Mouse (Mus musculus) ES-Bruce4 (cell line): Measurements from ENCODE around the gene Fbxl18. TPM values are rescaled to one million over a fixed set of nuclear protein-coding genes. Genes with fewer than 3 reads are reported as not detected.

Experiments
- H3K27ac ChIP-seq: 2 replicates; pipeline ENCODE4 v1.5.1; 2012; ENCODE audit warnings: low read length, inconsistent platforms; ENCODE audit not compliant: insufficient read depth
- H3K27me3 ChIP-seq: 2 replicates; pipeline ENCODE4 v1.6.1; 2012; ENCODE audit warnings: mild to moderate bottlenecking, low read length, inconsistent platforms; ENCODE audit not compliant: control insufficient read depth, poor library complexity, insufficient read depth, severe bottlenecking
- H3K36me3 ChIP-seq: 2 replicates; pipeline ENCODE4 v1.6.1; 2012; ENCODE audit warnings: inconsistent platforms, mild to moderate bottlenecking, low read length, moderate library complexity; ENCODE audit not compliant: control insufficient read depth, poor library complexity, insufficient read depth, severe bottlenecking
- H3K4me1 ChIP-seq: one replicate; pipeline ENCODE4 v1.8.1; 2011; ENCODE audit warnings: low read length; ENCODE audit not compliant: control insufficient read depth, insufficient read depth
- H3K4me3 ChIP-seq: 2 replicates; pipeline ENCODE4 v1.5.1; 2011; ENCODE audit warnings: low read depth, mild to moderate bottlenecking, low read length
- H3K9ac ChIP-seq: 2 replicates; pipeline ENCODE4 v1.6.1; 2012; ENCODE audit warnings: low read depth, mild to moderate bottlenecking, inconsistent platforms; ENCODE audit not compliant: poor library complexity, severe bottlenecking
- H3K9me3 ChIP-seq: replicated peaks from 2 replicates; pipeline ENCODE4 v1.6.1; 2012; ENCODE audit warnings: mild to moderate bottlenecking, low read length, inconsistent platforms; ENCODE audit not compliant: control insufficient read depth, poor library complexity, insufficient read depth, severe bottlenecking
- CTCF ChIP-seq: IDR thresholded peaks from one replicate; pipeline ENCODE4 v1.8.1; 2011; ENCODE audit warnings: low read depth, low read length
- EP300 ChIP-seq: IDR thresholded peaks from 2 replicates; pipeline ENCODE4 v1.6.1; 2011; ENCODE audit warnings: low read depth, low read length; ENCODE audit not compliant: insufficient read depth
- POLR2A ChIP-seq: IDR thresholded peaks from one replicate; pipeline ENCODE4 v1.8.1; 2011; ENCODE audit warnings: low read length; ENCODE audit not compliant: insufficient read depth
- polyA plus RNA-seq: library from polyadenylated mRNA; stranded (reverse); fragments of >200 nt; gene quantifications from 2 replicates; pipeline ENCODE4 v1.2.4, GENCODE M21; 2011; ENCODE audit warnings: low read depth; ENCODE audit not compliant: missing spikeins, insufficient read depth, insufficient read length

The Fbxl18 gene
- polyA plus RNA-seq, 1 experiment: 19.3 TPM

DNA sequence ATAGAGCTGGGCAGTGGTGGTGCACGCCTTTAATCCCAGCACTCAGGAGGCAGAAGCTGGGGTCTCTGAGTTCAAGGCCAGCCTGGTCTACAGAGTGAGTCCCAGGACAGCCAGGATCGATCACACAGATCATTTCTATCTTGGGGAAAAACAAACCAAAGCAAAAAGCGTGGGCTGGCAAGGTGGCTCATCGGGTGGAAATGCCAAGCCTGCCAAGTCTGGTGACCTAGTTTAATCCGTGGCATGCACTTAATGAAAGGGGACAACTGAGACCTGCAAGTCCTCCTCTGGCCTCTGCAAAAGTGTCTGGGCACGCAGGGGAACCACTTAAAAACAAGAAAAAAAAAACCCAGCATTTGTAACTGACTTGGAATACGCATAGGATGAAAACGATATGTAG lies 37.5 kb upstream of the Fbxl18 start:
- Histone ChIP-seq H3K27me3 (no peaks in the 10 kb centered on the region), H3K9me3 (no peaks in the 10 kb centered on the region), H3K4me1 (peaks cover 12% of the 10 kb centered on the region), H3K4me3 (no peak overlapping the region), H3K36me3 (no peaks in the 10 kb centered on the region), H3K9ac (no peak overlapping the region), H3K27ac (no peak overlapping the region)
- TF ChIP-seq POLR2A (no peak), EP300 (no peak), CTCF (no peak)

DNA sequence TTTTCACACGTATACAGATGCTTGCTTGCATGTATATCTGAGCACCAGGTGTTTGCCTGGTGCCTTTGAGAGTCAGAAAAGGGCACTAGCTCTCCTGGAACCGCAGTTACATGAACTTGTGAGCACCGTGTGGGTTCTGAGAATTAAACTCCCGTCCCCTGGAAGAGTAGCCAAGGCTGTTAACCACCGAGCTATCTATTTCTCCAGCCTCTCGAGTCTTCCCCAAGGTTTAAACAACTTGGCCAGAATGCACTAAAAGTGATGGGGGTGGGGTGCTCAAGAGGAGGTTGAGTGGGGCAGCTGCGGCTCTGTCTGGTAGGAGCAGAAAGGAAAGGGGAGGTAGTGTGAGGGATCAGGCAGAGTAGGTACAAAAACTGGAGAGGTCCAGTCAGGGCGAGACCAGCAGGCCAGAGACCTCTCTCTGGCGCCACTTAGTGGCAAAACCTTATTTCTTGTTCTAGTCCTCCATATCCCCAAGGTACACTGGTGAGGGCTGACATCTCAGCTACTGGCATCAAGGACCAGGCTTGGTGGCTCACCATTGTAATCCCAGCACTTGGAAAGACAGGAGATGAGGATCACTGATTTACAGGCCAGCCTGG lies 37.0 kb upstream of the Fbxl18 start:
- Histone ChIP-seq H3K27me3 (no peaks in the 10 kb centered on the region), H3K4me3 (no peak overlapping the region), H3K9me3 (no peaks in the 10 kb centered on the region), H3K27ac (no peak overlapping the region), H3K4me1 (peaks cover 13% of the 10 kb centered on the region), H3K9ac (no peak overlapping the region), H3K36me3 (no peaks in the 10 kb centered on the region)
- TF ChIP-seq EP300: peak; percentile 54; the same call in 1 of the 2 replicates
- peak; percentile 91 for TF ChIP-seq CTCF
- TF ChIP-seq POLR2A: no peak

GRCm38 (mm10) chr5:142931241-142931745 lies 36.1 kb upstream of the Fbxl18 start:
- Histone ChIP-seq H3K27me3 (no peaks in the 10 kb centered on the region), H3K9me3 (no peaks in the 10 kb centered on the region), H3K4me3 (no peak overlapping the region), H3K4me1 (peaks cover 16% of the 10 kb centered on the region), H3K27ac (no peak overlapping the region), H3K9ac (no peak overlapping the region), H3K36me3 (no peaks in the 10 kb centered on the region)
- TF ChIP-seq EP300 (no peak), POLR2A (no peak), CTCF (no peak)

DNA sequence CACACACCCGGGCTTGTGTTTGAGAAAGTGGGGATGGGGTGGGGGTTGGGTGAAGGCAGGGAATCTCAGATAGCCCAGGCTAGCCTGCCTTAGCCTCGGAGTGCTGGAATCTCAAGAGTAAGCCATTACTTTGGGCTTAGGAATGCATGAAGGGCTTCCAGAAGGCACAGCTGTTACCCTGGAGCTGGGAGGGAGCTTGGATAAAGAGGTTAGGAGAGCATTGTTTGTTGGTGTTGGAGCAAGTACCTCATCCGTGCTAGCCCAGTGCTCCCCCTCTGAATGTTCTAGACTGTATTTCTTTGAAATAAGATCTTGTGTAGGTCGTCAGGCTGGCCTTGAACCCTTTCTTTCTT lies 34.2 kb upstream of the Fbxl18 start:
- peak overlapping the region; percentile 69 for H3K4me3 ChIP-seq
- H3K27me3 ChIP-seq: no peaks in the 10 kb centered on the region
- peak overlapping the region; percentile 84 for H3K27ac ChIP-seq
- no peak for TF ChIP-seq EP300
- no peak for TF ChIP-seq CTCF
- no peak for TF ChIP-seq POLR2A
- H3K9me3 ChIP-seq: no peaks in the 10 kb centered on the region
- peaks cover 20% of the 10 kb centered on the region for H3K4me1 ChIP-seq
- peak overlapping the region; percentile 41 for H3K9ac ChIP-seq
- H3K36me3 ChIP-seq: no peaks in the 10 kb centered on the region

DNA sequence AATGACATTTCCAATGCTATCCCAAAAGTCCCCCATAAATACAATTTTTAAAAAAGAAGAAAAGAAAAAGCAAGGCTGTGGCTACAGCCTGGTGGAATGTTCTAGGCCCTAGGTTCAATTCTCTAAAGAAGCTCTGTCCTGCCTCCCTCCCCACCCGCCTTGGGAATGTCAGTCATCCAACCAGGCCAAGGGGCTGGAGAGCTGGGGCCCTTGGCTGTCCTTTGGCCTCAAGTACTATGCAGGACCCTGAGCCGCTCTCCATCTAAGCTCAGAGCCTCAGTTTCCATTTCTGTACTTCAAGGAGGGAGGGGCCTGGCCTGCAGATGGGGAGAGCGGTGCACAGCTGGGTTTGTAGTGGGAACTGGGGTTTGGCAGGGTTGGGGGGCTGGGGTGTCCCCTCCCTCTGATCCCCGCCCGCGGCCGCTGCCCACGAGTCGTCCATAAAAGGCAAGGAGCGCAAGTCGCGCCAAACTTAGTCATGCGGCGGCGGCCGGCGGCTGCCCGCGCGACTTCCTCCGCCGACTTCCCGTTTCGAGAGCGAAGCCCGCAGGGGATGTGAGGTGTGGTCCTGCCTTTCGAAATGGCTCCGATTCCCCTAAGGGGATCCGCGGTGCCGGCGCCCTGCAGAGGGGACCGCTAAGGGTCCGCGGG lies 33.7 kb upstream of the Fbxl18 start:
- H3K9ac ChIP-seq: peak overlapping the region; percentile 41
- no peaks in the 10 kb centered on the region for H3K27me3 ChIP-seq
- TF ChIP-seq POLR2A: no peak
- TF ChIP-seq CTCF: no peak
- no peak for TF ChIP-seq EP300
- H3K4me3 ChIP-seq: peak overlapping the region; percentile 69
- H3K4me1 ChIP-seq: peaks cover 20% of the 10 kb centered on the region
- H3K27ac ChIP-seq: peak overlapping the region; percentile 84
- H3K9me3 ChIP-seq: no peaks in the 10 kb centered on the region
- no peaks in the 10 kb centered on the region for H3K36me3 ChIP-seq

- Histone ChIP-seq H3K27ac (peak overlapping the region; percentile 82), H3K36me3 (no peaks in the 10 kb centered on the region)
Measured at GRCm38 (mm10) chr5:142927341-142927930, 32.2 kb upstream of the Fbxl18 start.

More at GRCm38 (mm10) chr5:142927341-142927930, 32.2 kb upstream of the Fbxl18 start:
- TF ChIP-seq POLR2A (no peak), EP300 (no peak), CTCF (no peak)
- H3K9me3 ChIP-seq: no peaks in the 10 kb centered on the region
- no peaks in the 10 kb centered on the region for H3K27me3 ChIP-seq
- peak overlapping the region; percentile 43; the same call in 1 of the 2 replicates for H3K9ac ChIP-seq
- no peak overlapping the region for H3K4me3 ChIP-seq
- peaks cover 20% of the 10 kb centered on the region for H3K4me1 ChIP-seq
